Mouse (Mus musculus): Measurements from ENCODE around the gene Trim61.

GRCm38 (mm10) chr8:64987731-64988130 is 30.6 kb downstream of the Trim61 start, which contains the start of gene Trim75:
- TF ChIP-seq CTCF (IDR thresholded peaks at IDR 0.05; ENCODE audit: control insufficient read depth, insufficient read depth, insufficient read length) (no peak), MYOG (IDR thresholded peaks at IDR 0.05; ENCODE audit: control insufficient read depth, extremely low read depth, insufficient read length) (no peak), USF1 (IDR thresholded peaks at IDR 0.05; ENCODE audit: low read depth) (no peak), FOSL1 (IDR thresholded peaks at IDR 0.05; ENCODE audit: insufficient read depth, low read length, poor library complexity, severe bottlenecking) (no peak), MYOD1 (IDR thresholded peaks at IDR 0.05; ENCODE audit: control insufficient read depth, insufficient read length, low read depth) (no peak)
